Mouse (Mus musculus) midbrain, embryonic 11.5 days (tissue): ENCODE data around the gene Kctd20. TPM values are rescaled to one million over a fixed set of nuclear protein-coding genes. Genes with fewer than 3 reads are reported as not detected.

Experiments
- ATAC-seq: fragments of 200-750 bp; cut with Nextera tagmentation; 2 replicates; pipeline ENCODE4 v1.8.0; 2017; ENCODE audit warnings: moderate TSS enrichment, moderate library complexity; ENCODE audit not compliant: low FRiP score
- DNase-seq: peaks from one replicate; pipeline ENCODE4 v3.0.0; 2015; ENCODE audit warnings: low spot score; ENCODE audit errors: missing footprints
- H3K27ac ChIP-seq: fragments of 300-500 bp; sonication (generic); 2 replicates; pipeline ENCODE4 v1.5.1; 2014; ENCODE audit warnings: low read depth, low read length
- H3K27me3 ChIP-seq: fragments of 300-500 bp; sonication (generic); 2 replicates; pipeline ENCODE4 v1.6.1; 2014; ENCODE audit warnings: mild to moderate bottlenecking, low read length, moderate library complexity, mixed read lengths; ENCODE audit not compliant: control insufficient read depth, insufficient read depth
- H3K36me3 ChIP-seq: fragments of 300-500 bp; sonication (generic); 2 replicates; pipeline ENCODE4 v1.6.1; 2014; ENCODE audit warnings: mild to moderate bottlenecking, low read length, moderate library complexity, mixed read lengths; ENCODE audit not compliant: control insufficient read depth, insufficient read depth
- H3K4me1 ChIP-seq: fragments of 300-500 bp; sonication (generic); 2 replicates; pipeline ENCODE4 v1.6.1; 2014; ENCODE audit warnings: low read length; ENCODE audit not compliant: control insufficient read depth, insufficient read depth
- H3K4me2 ChIP-seq: fragments of 300-500 bp; sonication (generic); 2 replicates; pipeline ENCODE4 v1.6.1; 2014; ENCODE audit warnings: mild to moderate bottlenecking, moderate library complexity
- H3K4me3 ChIP-seq: fragments of 300-500 bp; sonication (generic); 2 replicates; pipeline ENCODE4 v1.5.1; 2014; ENCODE audit warnings: low read depth, low read length
- H3K9ac ChIP-seq: fragments of 300-500 bp; sonication (generic); 2 replicates; pipeline ENCODE4 v1.6.1; 2014; ENCODE audit warnings: low read length
- H3K9me3 ChIP-seq: fragments of 300-500 bp; sonication (generic); 2 replicates; pipeline ENCODE4 v1.6.1; 2016; ENCODE audit warnings: low read length; ENCODE audit not compliant: control insufficient read depth
- WGBS: fragments of 180-500 bp; shearing (Covaris S2); extraction: QIAGEN DNeasy Blood & Tissue Kit; methylation state at CpG from one replicate; pipeline ENCODE4 v1.1.7; 2014; 5-methylcytosine and 5-hydroxymethylcytosine counted together
- polyA plus RNA-seq: library from polyadenylated mRNA; unstranded; fragments of >200 nt; fragmentation: Nextera tagmentation; extraction: Ambion mirVana; gene quantifications from 2 replicates; pipeline ENCODE4 v1.2.1, GENCODE M21; 2014

The Kctd20 gene
- polyA plus RNA-seq, 1 experiment from 2014 or later = 92.4 TPM

DNA sequence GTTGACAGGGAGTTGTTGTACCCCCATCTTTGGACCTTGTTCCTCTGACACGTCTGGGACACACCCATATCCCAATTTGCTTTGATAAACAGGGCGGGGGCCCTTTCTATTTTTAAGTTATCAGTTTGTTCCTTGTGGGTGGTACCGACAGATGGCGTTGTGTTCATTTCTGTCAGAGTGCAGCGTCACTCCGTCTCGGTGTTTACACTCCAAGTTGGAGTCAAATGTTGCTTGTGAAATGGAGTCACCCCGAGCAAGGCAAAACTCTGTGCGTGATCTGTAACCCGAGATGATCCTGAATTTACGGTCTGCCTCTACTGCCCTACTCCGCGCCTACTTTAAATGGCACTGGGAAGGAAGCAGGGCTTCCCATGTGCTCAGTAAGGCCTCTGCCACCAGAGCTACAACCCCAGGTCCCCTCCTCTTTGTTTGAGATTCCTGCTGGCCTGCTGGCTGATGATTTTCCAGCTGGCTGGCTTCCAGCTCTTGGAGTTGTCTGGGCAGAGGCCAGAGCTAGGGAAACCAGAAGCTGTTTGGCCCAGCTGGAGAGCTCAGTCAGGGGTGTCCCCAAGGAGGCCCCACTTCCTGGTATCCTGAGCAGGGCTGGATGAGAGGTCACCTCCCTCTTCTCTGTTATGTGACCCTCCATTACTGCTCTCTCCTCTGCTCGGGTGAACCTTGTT is 21.2 kb upstream of the Kctd20 start:
- no peak overlapping the region for H3K4me2 ChIP-seq
- no peaks in the 10 kb centered on the region for H3K9me3 ChIP-seq
- 0 out of 2 replicates have a peak, but pooled peaks cover 3% of the 10 kb centered on the region for H3K4me1 ChIP-seq
- WGBS = 33% methylated on average over 14 of the region's 14 CpGs
- H3K9ac ChIP-seq = no peak overlapping the region; the same call in 1 of the 2 replicates
- no peaks in the 10 kb centered on the region for H3K36me3 ChIP-seq
- no peaks in the 10 kb centered on the region for H3K27me3 ChIP-seq
- DNase-seq (peak; percentile 84), ATAC-seq (peak; percentile 68; the same call in 1 of the 2 replicates)
- no peak overlapping the region for H3K4me3 ChIP-seq
- H3K27ac ChIP-seq = peak overlapping the region; percentile 10

DNA sequence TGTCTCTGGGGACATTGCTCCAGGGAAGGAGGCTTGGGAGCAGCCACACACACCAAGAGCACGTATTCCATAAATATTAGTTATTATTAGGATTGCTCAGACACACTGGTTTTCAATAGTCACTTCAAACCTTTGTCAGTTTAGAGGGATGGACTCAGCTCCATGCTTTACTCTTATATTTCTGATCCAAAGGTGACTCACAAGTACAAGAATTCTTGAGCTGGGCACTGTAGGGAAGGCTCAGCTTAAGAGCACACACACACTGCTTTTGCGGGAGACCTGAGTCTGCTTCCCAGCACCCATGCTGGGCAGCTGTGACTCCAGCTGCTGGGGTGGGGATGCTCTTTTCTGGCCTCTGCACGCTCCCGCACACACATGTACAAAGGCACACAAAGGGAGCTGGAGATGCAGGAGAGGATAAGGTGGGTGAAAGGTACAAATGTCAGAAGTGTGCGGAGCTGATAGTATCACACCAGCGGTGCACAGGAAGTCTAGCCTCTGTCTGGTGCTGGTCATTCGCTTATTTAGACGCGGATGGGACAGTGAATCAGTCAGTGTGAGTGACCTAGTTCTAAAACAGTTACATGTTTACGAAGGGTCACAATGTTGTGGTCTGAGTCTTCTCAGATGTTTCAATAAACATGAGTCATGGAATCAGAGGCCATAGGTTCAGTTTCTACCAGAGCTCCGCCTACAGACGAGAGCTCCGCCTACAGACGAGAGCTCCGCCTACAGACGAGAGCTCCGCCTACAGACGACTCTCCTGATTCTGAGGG is 20.1 kb upstream of the Kctd20 start:
- Histone ChIP-seq H3K27ac (no peak overlapping the region), H3K9me3 (no peaks in the 10 kb centered on the region), H3K36me3 (no peaks in the 10 kb centered on the region), H3K4me3 (no peak overlapping the region), H3K4me1 (0 out of 2 replicates have a peak, but pooled peaks cover 3% of the 10 kb centered on the region), H3K4me2 (no peak overlapping the region), H3K27me3 (no peaks in the 10 kb centered on the region), H3K9ac (no peak overlapping the region)
- peak; percentile 78 for DNase-seq
- 90% methylated on average over 18 of the region's 18 CpGs for WGBS
- ATAC-seq = no peak

DNA sequence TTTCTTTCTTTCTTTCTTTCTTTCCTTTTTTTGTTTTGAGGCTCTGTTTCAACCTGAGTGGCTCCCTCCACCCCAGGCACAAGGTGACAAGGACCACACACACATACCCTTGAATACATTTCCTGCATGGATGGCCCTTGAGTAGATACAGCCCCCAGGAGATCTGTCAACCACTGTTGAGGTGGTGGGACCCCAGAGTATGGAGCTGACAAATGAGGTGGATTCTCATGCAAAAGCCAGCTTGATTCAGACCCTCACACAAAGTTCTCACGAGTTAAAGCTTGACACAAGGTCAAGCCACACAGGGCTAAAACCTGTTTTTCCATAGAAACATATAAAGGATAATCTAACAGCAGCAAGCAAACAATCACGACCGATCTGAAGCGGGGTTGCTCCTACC is 19.5 kb upstream of the Kctd20 start:
- ATAC-seq (no peak), DNase-seq (no peak)
- 88% methylated on average over 4 of the region's 4 CpGs for WGBS
- Histone ChIP-seq H3K4me3 (no peak overlapping the region), H3K9ac (no peak overlapping the region), H3K27me3 (no peaks in the 10 kb centered on the region), H3K36me3 (no peaks in the 10 kb centered on the region), H3K4me2 (no peak overlapping the region), H3K9me3 (no peaks in the 10 kb centered on the region), H3K27ac (no peak overlapping the region), H3K4me1 (0 out of 2 replicates have a peak, but pooled peaks cover 3% of the 10 kb centered on the region)

DNA sequence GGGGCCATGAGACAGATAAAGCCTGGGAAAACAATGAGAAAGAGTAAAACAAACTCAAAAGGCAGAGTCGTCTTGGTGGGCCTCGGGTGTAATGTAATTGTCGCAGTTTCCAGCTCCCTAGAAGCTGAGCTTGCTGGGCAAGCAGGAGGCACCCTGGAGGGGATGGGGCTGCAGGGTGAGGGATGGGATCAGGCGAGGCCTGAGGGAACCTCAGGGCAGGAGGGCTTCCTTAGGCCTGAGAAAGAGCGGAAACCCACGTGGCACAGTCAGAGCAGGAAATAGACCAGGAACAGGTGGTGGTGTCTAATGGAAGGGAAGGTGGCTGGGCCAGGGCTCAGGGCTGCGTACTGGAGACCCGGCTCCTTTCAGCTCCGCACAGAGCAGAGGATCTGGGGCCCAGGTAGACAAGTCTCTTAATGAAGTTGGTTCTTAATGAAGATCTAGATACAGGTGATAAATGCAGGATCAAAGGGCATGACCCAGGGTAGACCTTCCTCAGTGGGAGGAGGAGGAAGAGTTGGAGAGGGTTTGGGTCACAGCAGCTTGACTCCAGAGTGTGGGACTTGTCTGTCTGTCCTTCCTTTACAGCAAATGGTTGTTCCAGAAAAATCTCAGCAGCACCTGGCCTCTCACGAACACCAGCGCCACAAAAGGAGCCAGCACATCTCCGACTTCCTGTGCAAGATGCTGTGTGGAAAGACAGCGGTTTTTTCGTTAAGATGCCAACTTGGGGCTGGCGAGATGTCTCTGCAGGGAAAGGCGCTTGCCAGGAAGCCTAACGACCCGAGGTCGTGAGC is 17.4 kb upstream of the Kctd20 start:
- no peaks in the 10 kb centered on the region for H3K27me3 ChIP-seq
- H3K9ac ChIP-seq = no peak overlapping the region
- H3K4me1 ChIP-seq = 0 out of 2 replicates have a peak, but pooled peaks cover 3% of the 10 kb centered on the region
- WGBS = 79% methylated on average over 19 of the region's 19 CpGs
- no peaks in the 10 kb centered on the region for H3K9me3 ChIP-seq
- H3K4me2 ChIP-seq = no peak overlapping the region
- peak; percentile 59 for DNase-seq
- ATAC-seq = no peak
- no peaks in the 10 kb centered on the region for H3K36me3 ChIP-seq
- no peak overlapping the region for H3K27ac ChIP-seq
- H3K4me3 ChIP-seq = no peak overlapping the region

DNA sequence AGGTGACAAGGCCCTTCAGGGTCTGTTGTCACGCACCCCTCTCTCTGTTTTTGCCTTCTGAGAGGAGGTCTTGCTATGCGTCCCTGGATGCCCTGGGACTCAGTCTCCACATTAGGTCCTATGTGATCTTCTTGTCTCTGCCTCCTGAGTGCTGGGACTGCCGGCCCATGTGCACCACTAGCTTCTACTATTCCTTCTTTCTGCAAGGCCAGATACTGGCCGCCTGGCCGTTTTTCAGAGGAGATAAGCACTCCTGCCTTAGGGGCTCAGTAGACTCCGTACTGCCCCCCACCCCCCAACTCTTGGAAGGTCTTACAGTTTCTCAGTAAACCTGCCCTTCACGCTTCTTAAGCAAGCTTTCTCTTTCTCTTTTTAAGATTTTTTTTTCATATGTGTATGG is 15.6 kb upstream of the Kctd20 start:
- H3K4me3 ChIP-seq = no peak overlapping the region
- no peaks in the 10 kb centered on the region for H3K4me1 ChIP-seq
- H3K27me3 ChIP-seq = no peaks in the 10 kb centered on the region
- peak; percentile 69 for DNase-seq
- WGBS = 94% methylated on average over 7 of the region's 7 CpGs
- no peaks in the 10 kb centered on the region for H3K9me3 ChIP-seq
- no peak overlapping the region for H3K27ac ChIP-seq
- H3K36me3 ChIP-seq = no peaks in the 10 kb centered on the region
- ATAC-seq = no peak
- no peak overlapping the region for H3K4me2 ChIP-seq
- no peak overlapping the region for H3K9ac ChIP-seq

DNA sequence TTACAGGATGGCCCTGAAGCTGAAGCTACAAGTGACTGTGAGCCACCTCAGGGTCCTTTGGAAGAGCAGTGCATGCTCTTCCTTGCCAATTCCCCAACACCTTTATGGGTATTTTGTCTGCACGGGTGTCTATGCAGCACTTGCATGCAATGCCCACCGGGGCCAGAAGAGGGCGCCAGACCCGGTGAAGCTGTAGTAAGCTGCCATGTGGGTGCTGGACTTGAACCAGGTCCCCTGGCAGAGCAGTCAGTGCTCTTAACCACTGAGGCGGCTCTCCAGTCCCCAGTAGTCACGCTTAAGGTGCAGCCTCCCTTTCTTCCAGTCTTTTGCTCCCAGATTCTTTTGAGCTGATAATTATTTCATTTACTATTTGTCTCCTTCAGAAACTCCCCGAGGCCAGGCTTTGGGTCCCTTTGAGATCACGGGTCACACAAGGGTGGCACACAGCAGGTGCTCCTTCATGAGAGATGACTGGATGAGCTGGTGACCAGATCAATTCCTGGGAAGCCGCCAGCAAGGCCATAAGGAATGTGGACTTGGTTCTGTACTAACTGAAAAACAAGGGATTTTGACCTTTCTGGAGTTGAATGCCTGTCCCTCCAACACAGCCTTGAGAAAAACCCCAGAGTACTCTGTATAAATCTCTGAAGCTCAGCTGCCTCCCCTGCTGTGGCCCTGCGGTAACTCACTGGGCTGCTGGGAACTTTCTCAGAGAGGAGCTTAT is 15.0 kb upstream of the Kctd20 start:
- H3K4me2 ChIP-seq = no peak overlapping the region
- H3K4me3 ChIP-seq = no peak overlapping the region
- peak; percentile 83 for DNase-seq
- no peak for ATAC-seq
- H3K27ac ChIP-seq = no peak overlapping the region
- no peak overlapping the region for H3K9ac ChIP-seq
- H3K36me3 ChIP-seq = no peaks in the 10 kb centered on the region
- no peaks in the 10 kb centered on the region for H3K9me3 ChIP-seq
- WGBS = 87% methylated on average over 10 of the region's 10 CpGs
- H3K4me1 ChIP-seq = no peaks in the 10 kb centered on the region
- no peaks in the 10 kb centered on the region for H3K27me3 ChIP-seq

DNA sequence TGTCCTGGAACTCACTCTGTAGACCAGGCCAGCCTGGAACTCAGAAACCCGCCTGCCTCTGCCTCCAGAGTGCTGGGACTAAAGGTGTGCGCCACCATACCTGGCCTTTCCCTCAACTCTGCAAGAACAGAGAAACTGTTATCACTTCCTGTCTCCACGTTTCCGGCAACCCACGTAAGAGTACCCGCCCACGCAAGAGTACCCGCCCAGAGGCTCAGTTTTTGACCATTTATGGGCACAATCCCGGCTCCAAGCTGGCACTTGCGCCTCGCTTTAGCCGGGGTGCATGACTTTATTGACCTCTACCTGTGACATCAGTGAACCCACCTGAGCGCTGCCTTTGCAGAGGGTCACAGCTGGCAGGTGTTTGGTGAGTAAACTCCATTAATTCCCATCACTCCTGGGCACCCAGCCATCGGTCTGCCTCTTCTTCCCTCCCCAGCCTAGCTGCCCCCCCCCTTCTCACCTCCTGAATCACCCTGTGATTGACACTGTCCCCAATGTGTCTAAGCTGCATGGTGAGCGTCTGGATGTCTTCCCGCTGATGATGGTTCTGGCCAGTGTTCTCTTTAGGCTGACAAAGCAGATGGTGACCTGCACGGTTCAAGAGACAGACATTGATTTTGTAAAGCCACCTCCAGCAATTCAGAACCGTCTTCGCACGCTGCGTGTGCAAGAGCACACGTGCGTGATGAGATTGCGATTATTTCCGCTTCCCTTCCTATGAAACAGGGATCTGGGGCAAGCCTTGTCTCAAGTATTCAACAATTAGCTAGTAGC is 10.8 kb upstream of the Kctd20 start:
- Histone ChIP-seq H3K9ac (no peak overlapping the region), H3K36me3 (no peaks in the 10 kb centered on the region), H3K4me2 (no peak overlapping the region), H3K9me3 (no peaks in the 10 kb centered on the region), H3K27me3 (no peaks in the 10 kb centered on the region), H3K27ac (no peak overlapping the region), H3K4me1 (no peaks in the 10 kb centered on the region), H3K4me3 (no peak overlapping the region)
- WGBS = 92% methylated on average over 25 of the region's 25 CpGs
- no peak for ATAC-seq
- DNase-seq = peak; percentile 53

DNA sequence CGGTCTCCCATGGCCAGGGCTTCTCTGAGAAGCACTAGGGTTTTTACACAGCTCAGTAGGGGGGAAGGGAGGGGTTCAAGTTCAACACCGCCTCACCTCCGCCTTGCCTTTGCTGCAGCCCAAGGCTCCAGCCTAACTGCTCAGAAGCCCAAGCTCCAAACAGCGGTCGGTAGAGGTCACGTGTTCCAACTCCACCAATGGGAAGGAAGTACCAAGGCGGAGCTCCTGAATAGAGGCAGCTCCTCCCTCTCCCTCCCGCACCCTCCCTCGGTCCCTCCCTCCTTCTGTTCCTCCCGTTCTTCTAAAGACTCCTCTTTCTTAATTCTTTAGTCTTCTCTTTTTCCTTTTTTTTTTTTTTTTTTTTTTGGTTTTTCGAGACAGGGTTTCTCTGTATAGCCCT is 9.6 kb upstream of the Kctd20 start:
- H3K9me3 ChIP-seq = no peaks in the 10 kb centered on the region
- H3K36me3 ChIP-seq = no peaks in the 10 kb centered on the region
- no peaks in the 10 kb centered on the region for H3K4me1 ChIP-seq
- no peak overlapping the region for H3K4me3 ChIP-seq
- ATAC-seq (no peak), DNase-seq (peak; percentile 77)
- no peak overlapping the region for H3K9ac ChIP-seq
- no peaks in the 10 kb centered on the region for H3K27me3 ChIP-seq
- WGBS = 73% methylated on average over 10 of the region's 11 CpGs
- no peak overlapping the region for H3K27ac ChIP-seq
- no peak overlapping the region for H3K4me2 ChIP-seq
